In the genomic region with DNA sequence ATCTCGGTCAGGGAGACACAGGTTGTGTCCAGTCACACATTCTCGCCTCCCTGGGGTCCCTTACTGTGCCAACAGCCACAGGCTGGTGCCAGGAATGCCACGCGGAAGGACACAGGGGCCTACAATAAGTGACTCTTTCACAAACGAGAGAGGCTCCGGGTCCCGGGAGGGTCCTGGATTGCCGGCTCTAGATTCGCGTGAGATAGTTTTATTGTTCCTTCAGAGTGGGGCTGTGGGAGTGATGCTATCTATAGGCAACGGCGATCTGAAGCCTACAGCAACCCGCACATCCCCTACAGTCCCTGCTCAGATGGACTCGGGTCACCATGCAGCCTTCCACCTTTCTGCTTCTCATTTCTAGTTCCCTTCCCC, we compare ENCODE assay signal across 8 mouse cellular contexts. TPM values are rescaled to one million over a fixed set of nuclear protein-coding genes. Genes with fewer than 3 reads are reported as not detected.
DNase-seq lines count a peak whose midpoint lies in the region; ATAC-seq and TF ChIP-seq lines count a peak whose summit lies in the region.

No protein-coding gene starts in this region.

- no peaks in the 10 kb centered on the region for H3K4me1 ChIP-seq in heart, embryonic 10.5 days
- H3K4me1 ChIP-seq in E14TG2a.4 (replicated peaks; ENCODE audit: low read depth, low read length) = peaks cover 31% of the 10 kb centered on the region
- H3K4me1 ChIP-seq in kidney, embryonic 14.5 days (ENCODE audit: control insufficient read depth, insufficient read depth, low read length) = peaks cover 5% of the 10 kb centered on the region; the same call in 1 of the 2 replicates
- H3K4me1 ChIP-seq in midbrain, embryonic 12.5 days = peaks cover 17% of the 10 kb centered on the region

- H3K9me3 ChIP-seq in heart, embryonic 10.5 days = no peaks in the 10 kb centered on the region
- H3K9me3 ChIP-seq in E14TG2a.4 (ENCODE audit: low read length) = no peaks in the 10 kb centered on the region
- no peaks in the 10 kb centered on the region for H3K9me3 ChIP-seq in kidney, embryonic 14.5 days (ENCODE audit: control insufficient read depth, low read length)
- no peaks in the 10 kb centered on the region for H3K9me3 ChIP-seq in midbrain, embryonic 12.5 days

- no peak; the same call in 1 of the 2 replicates for ATAC-seq in kidney, embryonic 14.5 days (ENCODE audit: low FRiP score, low TSS enrichment)
- no peak; the same call in 1 of the 2 replicates for ATAC-seq in midbrain, embryonic 12.5 days (ENCODE audit: low FRiP score, low read depth)

- no peak for DNase-seq in heart, embryonic 10.5 days (ENCODE audit: low spot score)
- no peak for DNase-seq in heart, postnatal 36 days
- DNase-seq in cerebellum, adult 8-10 months = peak; percentile 74
- DNase-seq in frontal cortex, postnatal 36 days (ENCODE audit: low spot score in 2 of 2) = peak; percentile 33 to 50
- peak; percentile 14 to 19 for DNase-seq in thymus, postnatal 10 days (ENCODE audit: low spot score in 2 of 2)

- H3K4me2 ChIP-seq in kidney, embryonic 14.5 days (replicated peaks; ENCODE audit: low read depth, low read length) = peak overlapping the region; percentile 55
- H3K4me2 ChIP-seq in midbrain, embryonic 12.5 days (replicated peaks) = peak overlapping the region; percentile 72

- H3K27me3 ChIP-seq in heart, embryonic 10.5 days (ENCODE audit: insufficient read depth, poor library complexity, severe bottlenecking) = no peaks in the 10 kb centered on the region; the same call in 1 of the 2 replicates
- H3K27me3 ChIP-seq in E14TG2a.4 (ENCODE audit: insufficient read depth, low read length) = no peaks in the 10 kb centered on the region
- no peaks in the 10 kb centered on the region for H3K27me3 ChIP-seq in kidney, embryonic 14.5 days (ENCODE audit: control insufficient read depth, insufficient read depth, low read length)
- H3K27me3 ChIP-seq in midbrain, embryonic 12.5 days = peaks cover 6% of the 10 kb centered on the region; the same call in 1 of the 2 replicates

- H3K9ac ChIP-seq in kidney, embryonic 14.5 days (ENCODE audit: low read depth, low read length) = peak overlapping the region; percentile 98
- peak overlapping the region; percentile 96 for H3K9ac ChIP-seq in midbrain, embryonic 12.5 days (replicated peaks)

- H3K4me3 ChIP-seq in heart, embryonic 10.5 days = peak overlapping the region; percentile 90
- H3K4me3 ChIP-seq in E14TG2a.4 (replicated peaks; ENCODE audit: low read length) = peak overlapping the region; percentile 90
- peak overlapping the region; percentile 82 for H3K4me3 ChIP-seq in kidney, embryonic 14.5 days (ENCODE audit: low read length)
- peak overlapping the region; percentile 84 for H3K4me3 ChIP-seq in midbrain, embryonic 12.5 days

- H3K27ac ChIP-seq in heart, embryonic 10.5 days = peak overlapping the region; percentile 99
- H3K27ac ChIP-seq in kidney, embryonic 14.5 days (ENCODE audit: low read depth, low read length) = peak overlapping the region; percentile 97
- peak overlapping the region; percentile 98 for H3K27ac ChIP-seq in midbrain, embryonic 12.5 days (replicated peaks)

- H3K36me3 ChIP-seq in heart, embryonic 10.5 days = peaks cover 16% of the 10 kb centered on the region; the same call in 1 of the 2 replicates
- H3K36me3 ChIP-seq in E14TG2a.4 (ENCODE audit: insufficient read depth, low read length) = peaks cover 24% of the 10 kb centered on the region
- H3K36me3 ChIP-seq in kidney, embryonic 14.5 days (ENCODE audit: control insufficient read depth, insufficient read depth, low read length) = peaks cover 11% of the 10 kb centered on the region
- peaks cover 6% of the 10 kb centered on the region; the same call in 1 of the 2 replicates for H3K36me3 ChIP-seq in midbrain, embryonic 12.5 days

- intact Hi-C loops in heart, postnatal 36 days (cut with DNase I) = loop anchor here (1.0 to 10.0 kb wide), 6 partner anchors 37 to 515 kb away; partner anchors contain the start of gene Med14

- WGBS in heart, embryonic 10.5 days = 7% methylated on average over 14 of the region's 14 CpGs
- WGBS in kidney, embryonic 14.5 days = 3% methylated on average over 14 of the region's 14 CpGs
- WGBS in midbrain, embryonic 12.5 days = 9% methylated on average over 14 of the region's 14 CpGs

- TF ChIP-seq CTCF in E14TG2a.4 (conservative IDR thresholded peaks at IDR 0.05; ENCODE audit: low read length) = no peak

RNA-seq across cellular contexts. Expression of gene Ddx3x, which starts 0.7 kb away (rescaled TPM):
- 101 and 118 TPM in 2 replicates for polyA plus RNA-seq in heart, embryonic 10.5 days (2016; fragmentation: Nextera tagmentation; extraction: Ambion mirVana)
- total RNA-seq in heart, postnatal 36 days (2021) = 100 to 1,000 TPM; 112 to 209 TPM
- polyA plus RNA-seq in kidney, embryonic 14.5 days (2014; fragmentation: Nextera tagmentation; extraction: Ambion mirVana) = 131 and 161 TPM in 2 replicates
- 175 and 179 TPM in 2 replicates for polyA plus RNA-seq in midbrain, embryonic 12.5 days (2016; fragmentation: Nextera tagmentation; extraction: Ambion mirVana)

Comparison
In these comparisons a context has a peak if more than half of its experiments do, and no peak if none do; other contexts are left out.
1. DNase-seq: peak in cerebellum, adult 8-10 months (single experiment), frontal cortex, postnatal 36 days (2 of 2) and thymus, postnatal 10 days (2 of 2); none in heart, embryonic 10.5 days (single experiment) and heart, postnatal 36 days (0 of 2).
2. Peak in every context shown above with its lines, with median percentiles within 50 percentile points of each other: H3K27ac ChIP-seq and H3K4me3 ChIP-seq.